Comparison of ENCODE assay signal across 8 mouse cellular contexts in the genomic region with DNA sequence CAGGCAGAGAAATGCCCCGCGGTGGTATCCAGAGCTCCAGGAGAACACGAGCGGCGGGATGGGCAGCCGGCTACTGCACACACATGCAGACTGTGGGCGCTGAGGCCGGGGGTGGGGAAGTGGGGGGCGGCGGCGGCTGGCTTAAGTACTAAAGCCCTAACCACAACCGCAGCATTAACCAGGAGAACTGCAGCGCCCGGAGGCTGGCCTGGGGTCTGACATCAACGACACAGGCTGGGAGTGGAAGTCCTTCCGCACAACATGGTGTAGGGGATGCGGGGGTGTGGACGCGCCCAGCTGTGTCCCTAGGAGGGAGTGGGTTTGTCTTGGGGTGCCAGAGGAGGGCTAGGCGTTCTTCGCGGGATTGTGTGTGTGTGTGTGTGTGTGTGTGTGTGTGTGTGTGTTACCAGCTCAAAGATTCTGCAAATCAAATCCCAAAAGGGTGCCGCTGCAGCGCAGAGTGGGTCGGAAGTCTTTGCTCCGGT. TPM values are rescaled to one million over a fixed set of nuclear protein-coding genes. Genes with fewer than 3 reads are reported as not detected.
DNase-seq lines count a peak whose midpoint lies in the region; ATAC-seq and TF ChIP-seq lines count a peak whose summit lies in the region.

No protein-coding gene starts in this region.

- peak; percentile 65 for DNase-seq in 3134 (ENCODE audit: extremely low read depth, insufficient read length, low spot score)
- DNase-seq in NIH3T3 (ENCODE audit: low read depth): peak; percentile 53
- DNase-seq in embryonic facial prominence, embryonic 10.5 days (ENCODE audit: low spot score): peak; percentile 57
- DNase-seq in kidney, postnatal 25 days: peak; percentile 43 to 63
- no peak for DNase-seq in lung, adult 2 months
- peak; percentile 72 for DNase-seq in retina, postnatal 1 day
- DNase-seq in yolk sac, embryonic 10.5 days (ENCODE audit: low spot score): peak; percentile 15

- WGBS in embryonic facial prominence, embryonic 10.5 days: under 1% methylated on average over 26 of the region's 26 CpGs
- under 1% methylated on average over 26 of the region's 26 CpGs for WGBS in heart, embryonic 14.5 days
- WGBS in lung, adult 2 months: 3% methylated on average over 26 of the region's 26 CpGs

- peaks cover 7% of the 10 kb centered on the region; the same call in 1 of the 2 replicates for H3K36me3 ChIP-seq in embryonic facial prominence, embryonic 10.5 days (replicated peaks)
- H3K36me3 ChIP-seq in heart, embryonic 14.5 days (ENCODE audit: control insufficient read depth, insufficient read depth, low read length): no peaks in the 10 kb centered on the region

- peak overlapping the region; percentile 89 for H3K4me2 ChIP-seq in heart, embryonic 14.5 days (ENCODE audit: low read length)

- TF ChIP-seq POLR2A in lung, adult 2 months (IDR thresholded peaks at IDR 0.05; ENCODE audit: borderline replicate concordance, extremely low read depth, low read depth, low read length): peak; percentile 3; the same call in 1 of the 2 replicates

- no peak for TF ChIP-seq CTCF in lung, adult 2 months (IDR thresholded peaks at IDR 0.05; ENCODE audit: insufficient read depth, low read length)

- peak overlapping the region; percentile 93 for H3K27ac ChIP-seq in embryonic facial prominence, embryonic 10.5 days (replicated peaks)
- H3K27ac ChIP-seq in heart, embryonic 14.5 days (replicated peaks in 1 of 2; ENCODE audit: control insufficient read depth in 1 of 2, insufficient read depth in 1 of 2, low read depth in 2 of 2, low read length in 2 of 2): peak overlapping the region; percentile 12 to 96; a peak in 3 of 4 replicates

- no peak for ATAC-seq in heart, embryonic 14.5 days (ENCODE audit: insufficient number of reproducible peaks, insufficient read depth, low FRiP score, low read depth)

- no peaks in the 10 kb centered on the region for H3K27me3 ChIP-seq in embryonic facial prominence, embryonic 10.5 days (replicated peaks; ENCODE audit: low read depth, poor library complexity, severe bottlenecking)
- no peaks in the 10 kb centered on the region for H3K27me3 ChIP-seq in heart, embryonic 14.5 days (ENCODE audit: control insufficient read depth, insufficient read depth, low read length)

- peak overlapping the region; percentile 91 for H3K4me3 ChIP-seq in embryonic facial prominence, embryonic 10.5 days
- H3K4me3 ChIP-seq in heart, embryonic 14.5 days (ENCODE audit: control insufficient read depth in 1 of 2, insufficient read depth in 1 of 2, low read depth in 1 of 2, low read length in 2 of 2): peak overlapping the region; percentile 80 to 94
- H3K4me3 ChIP-seq in lung, adult 2 months (replicated peaks; ENCODE audit: extremely low read depth, low read depth, low read length): peak overlapping the region; percentile 91

- peak overlapping the region; percentile 85 for H3K9ac ChIP-seq in heart, embryonic 14.5 days (ENCODE audit: low read length)

- peaks cover 59% of the 10 kb centered on the region for H3K4me1 ChIP-seq in embryonic facial prominence, embryonic 10.5 days
- H3K4me1 ChIP-seq in heart, embryonic 14.5 days (ENCODE audit: control insufficient read depth in 2 of 2, insufficient read depth in 2 of 2, low read length in 2 of 2): peaks cover 10 to 53% of the 10 kb centered on the region in 2 experiments
- peaks cover 22% of the 10 kb centered on the region for H3K4me1 ChIP-seq in lung, adult 2 months (ENCODE audit: control insufficient read depth, insufficient read depth, low read length)

- no peaks in the 10 kb centered on the region for H3K9me3 ChIP-seq in embryonic facial prominence, embryonic 10.5 days
- no peaks in the 10 kb centered on the region for H3K9me3 ChIP-seq in heart, embryonic 14.5 days (ENCODE audit: control insufficient read depth, low read length)

RNA-seq across cellular contexts. Expression of a gene that starts 2.0 kb away (rescaled TPM):
- 17.5 TPM in 2 replicates for polyA plus RNA-seq in embryonic facial prominence, embryonic 10.5 days (2016; fragmentation: Nextera tagmentation; extraction: Ambion mirVana)
- 14.9 and 15.7 TPM in 2 replicates for polyA plus RNA-seq in heart, embryonic 14.5 days (2014; fragmentation: Nextera tagmentation; extraction: Ambion mirVana)
- polyA plus RNA-seq in lung, adult 2 months (2012; rRNA removed): 25.6 and 34.8 TPM in 2 replicates

RNA-seq across cellular contexts. Expression of a gene that starts 2.6 kb away (rescaled TPM):
- 4.1 and 4.3 TPM in 2 replicates for polyA plus RNA-seq in embryonic facial prominence, embryonic 10.5 days (2016; fragmentation: Nextera tagmentation; extraction: Ambion mirVana)
- polyA plus RNA-seq in heart, embryonic 14.5 days (2014; fragmentation: Nextera tagmentation; extraction: Ambion mirVana): 2.0 and 2.2 TPM in 2 replicates
- polyA plus RNA-seq in lung, adult 2 months (2012; rRNA removed): 0.20 and 0.38 TPM in 2 replicates
